Mouse (Mus musculus) olfactory bulb, adult 2 months (tissue): ENCODE data around the gene Tex44.

Experiments used
- CTCF ChIP-seq: fragments of 200-500 bp; IDR thresholded peaks from 2 replicates; pipeline ENCODE4 v1.5.1; 2012; ENCODE audit warnings: low read depth, mild to moderate bottlenecking, low read length, moderate library complexity; ENCODE audit not compliant: insufficient read depth
- POLR2A ChIP-seq: fragments of 200-500 bp; IDR thresholded peaks from 2 replicates; pipeline ENCODE4 v1.6.1; 2012; ENCODE audit warnings: mild to moderate bottlenecking, low read depth, low read length, moderate library complexity; ENCODE audit not compliant: insufficient read depth

DNA sequence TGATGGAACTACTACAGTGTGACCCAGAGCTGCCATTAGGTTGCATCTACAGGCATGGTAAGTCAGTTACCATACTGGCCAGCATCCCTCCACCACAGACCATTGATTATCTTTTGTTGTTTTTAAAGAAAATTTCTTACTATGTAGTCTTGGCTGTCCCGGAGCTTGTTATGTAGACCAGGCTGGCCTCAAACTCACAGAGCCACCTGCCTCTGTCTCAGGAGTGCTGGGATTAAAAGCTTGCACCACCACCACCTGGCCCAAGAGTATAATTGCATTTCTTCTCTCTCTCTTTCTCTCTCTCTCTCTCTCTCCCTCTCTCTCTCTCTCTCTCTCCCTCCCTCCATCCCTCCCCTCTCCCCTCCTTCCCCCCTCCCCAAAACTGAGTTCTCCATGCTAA is 1.8 kb upstream of the Tex44 start:
- TF ChIP-seq CTCF (no peak), POLR2A (no peak)
